Mouse (Mus musculus): ENCODE measurements around the gene Col4a2. TPM values are rescaled to one million over a fixed set of nuclear protein-coding genes. Genes with fewer than 3 reads are reported as not detected.

Gene Col4a2
- polyA plus RNA-seq, 1 experiment = 26.3 TPM

GRCm38 (mm10) chr8:11276286-11276685 is 36.3 kb upstream of the Col4a2 start:
- TF ChIP-seq CTCF (IDR thresholded peaks at IDR 0.05; ENCODE audit: extremely low read depth, insufficient read depth, low read length) = no peak
- no peak for TF ChIP-seq POLR2A (IDR thresholded peaks at IDR 0.05; ENCODE audit: extremely low read depth, insufficient read depth, low read length)
- H3K27ac ChIP-seq (ENCODE audit: insufficient read depth, low read length) = no peak overlapping the region
- no peak overlapping the region for H3K4me3 ChIP-seq (ENCODE audit: insufficient read depth, low read length)
- H3K4me1 ChIP-seq (ENCODE audit: control insufficient read depth, insufficient read depth, low read length) = peaks cover 12% of the 10 kb centered on the region

- H3K27ac ChIP-seq (ENCODE audit: insufficient read depth, low read length) = no peak overlapping the region
- TF ChIP-seq CTCF (IDR thresholded peaks at IDR 0.05; ENCODE audit: extremely low read depth, insufficient read depth, low read length) = no peak
- TF ChIP-seq POLR2A (IDR thresholded peaks at IDR 0.05; ENCODE audit: extremely low read depth, insufficient read depth, low read length) = no peak
- H3K4me1 ChIP-seq (ENCODE audit: control insufficient read depth, insufficient read depth, low read length) = peaks cover 18% of the 10 kb centered on the region
- H3K4me3 ChIP-seq (ENCODE audit: insufficient read depth, low read length) = no peak overlapping the region
These were observed 35.0 kb upstream of the Col4a2 start for GRCm38 (mm10) chr8:11277602-11278051.

- peaks cover 18% of the 10 kb centered on the region for H3K4me1 ChIP-seq (ENCODE audit: control insufficient read depth, insufficient read depth, low read length)
- H3K4me3 ChIP-seq (ENCODE audit: insufficient read depth, low read length) = no peak overlapping the region
- TF ChIP-seq CTCF (IDR thresholded peaks at IDR 0.05; ENCODE audit: extremely low read depth, insufficient read depth, low read length) = no peak
- TF ChIP-seq POLR2A (IDR thresholded peaks at IDR 0.05; ENCODE audit: extremely low read depth, insufficient read depth, low read length) = no peak
- no peak overlapping the region for H3K27ac ChIP-seq (ENCODE audit: insufficient read depth, low read length)
These were observed 34.4 kb upstream of the Col4a2 start for GRCm38 (mm10) chr8:11278101-11278611.

GRCm38 (mm10) chr8:11279296-11279826 is 33.2 kb upstream of the Col4a2 start:
- peaks cover 13% of the 10 kb centered on the region for H3K4me1 ChIP-seq (ENCODE audit: control insufficient read depth, insufficient read depth, low read length)
- H3K4me3 ChIP-seq (ENCODE audit: insufficient read depth, low read length) = no peak overlapping the region
- TF ChIP-seq POLR2A (IDR thresholded peaks at IDR 0.05; ENCODE audit: extremely low read depth, insufficient read depth, low read length) (no peak), CTCF (IDR thresholded peaks at IDR 0.05; ENCODE audit: extremely low read depth, insufficient read depth, low read length) (no peak)
- no peak overlapping the region for H3K27ac ChIP-seq (ENCODE audit: insufficient read depth, low read length)

- Histone ChIP-seq H3K4me1 (ENCODE audit: control insufficient read depth, insufficient read depth, low read length) (peaks cover 10% of the 10 kb centered on the region), H3K4me3 (ENCODE audit: insufficient read depth, low read length) (no peak overlapping the region), H3K27ac (ENCODE audit: insufficient read depth, low read length) (no peak overlapping the region)
- no peak for TF ChIP-seq POLR2A (IDR thresholded peaks at IDR 0.05; ENCODE audit: extremely low read depth, insufficient read depth, low read length)
- TF ChIP-seq CTCF (IDR thresholded peaks at IDR 0.05; ENCODE audit: extremely low read depth, insufficient read depth, low read length) = no peak
These were observed 31.8 kb upstream of the Col4a2 start for GRCm38 (mm10) chr8:11280721-11281268.

- H3K4me1 ChIP-seq (ENCODE audit: control insufficient read depth, insufficient read depth, low read length) = peaks cover 10% of the 10 kb centered on the region
- no peak overlapping the region for H3K4me3 ChIP-seq (ENCODE audit: insufficient read depth, low read length)
- TF ChIP-seq POLR2A (IDR thresholded peaks at IDR 0.05; ENCODE audit: extremely low read depth, insufficient read depth, low read length) (no peak), CTCF (IDR thresholded peaks at IDR 0.05; ENCODE audit: extremely low read depth, insufficient read depth, low read length) (no peak)
- no peak overlapping the region for H3K27ac ChIP-seq (ENCODE audit: insufficient read depth, low read length)
These were observed 30.5 kb upstream of the Col4a2 start for GRCm38 (mm10) chr8:11282139-11282538.

- TF ChIP-seq CTCF (IDR thresholded peaks at IDR 0.05; ENCODE audit: extremely low read depth, insufficient read depth, low read length) = no peak
- TF ChIP-seq POLR2A (IDR thresholded peaks at IDR 0.05; ENCODE audit: extremely low read depth, insufficient read depth, low read length) = no peak
- Histone ChIP-seq H3K4me1 (ENCODE audit: control insufficient read depth, insufficient read depth, low read length) (peaks cover 8% of the 10 kb centered on the region), H3K27ac (ENCODE audit: insufficient read depth, low read length) (no peak overlapping the region), H3K4me3 (ENCODE audit: insufficient read depth, low read length) (no peak overlapping the region)
These were observed 29.9 kb upstream of the Col4a2 start for GRCm38 (mm10) chr8:11282696-11283095.

- no peak overlapping the region for H3K4me3 ChIP-seq (ENCODE audit: insufficient read depth, low read length)
- no peak overlapping the region for H3K27ac ChIP-seq (ENCODE audit: insufficient read depth, low read length)
- H3K4me1 ChIP-seq (ENCODE audit: control insufficient read depth, insufficient read depth, low read length) = peaks cover 7% of the 10 kb centered on the region; the same call in 1 of the 2 replicates
- TF ChIP-seq CTCF (IDR thresholded peaks at IDR 0.05; ENCODE audit: extremely low read depth, insufficient read depth, low read length) (no peak), POLR2A (IDR thresholded peaks at IDR 0.05; ENCODE audit: extremely low read depth, insufficient read depth, low read length) (no peak)
These were observed 29.4 kb upstream of the Col4a2 start for GRCm38 (mm10) chr8:11283217-11283616.

- H3K4me3 ChIP-seq (ENCODE audit: insufficient read depth, low read length) = no peak overlapping the region
- TF ChIP-seq POLR2A (IDR thresholded peaks at IDR 0.05; ENCODE audit: extremely low read depth, insufficient read depth, low read length) (no peak), CTCF (IDR thresholded peaks at IDR 0.05; ENCODE audit: extremely low read depth, insufficient read depth, low read length) (no peak)
- H3K4me1 ChIP-seq (ENCODE audit: control insufficient read depth, insufficient read depth, low read length) = peaks cover 5% of the 10 kb centered on the region; the same call in 1 of the 2 replicates
- no peak overlapping the region for H3K27ac ChIP-seq (ENCODE audit: insufficient read depth, low read length)
These were observed 27.2 kb upstream of the Col4a2 start for GRCm38 (mm10) chr8:11285437-11285836.

GRCm38 (mm10) chr8:11287139-11287538 is 25.5 kb upstream of the Col4a2 start:
- no peak for TF ChIP-seq CTCF (IDR thresholded peaks at IDR 0.05; ENCODE audit: extremely low read depth, insufficient read depth, low read length)
- no peak for TF ChIP-seq POLR2A (IDR thresholded peaks at IDR 0.05; ENCODE audit: extremely low read depth, insufficient read depth, low read length)
- H3K4me3 ChIP-seq (ENCODE audit: insufficient read depth, low read length) = no peak overlapping the region
- H3K4me1 ChIP-seq (ENCODE audit: control insufficient read depth, insufficient read depth, low read length) = peaks cover 5% of the 10 kb centered on the region; the same call in 1 of the 2 replicates
- no peak overlapping the region for H3K27ac ChIP-seq (ENCODE audit: insufficient read depth, low read length)
